Mouse (Mus musculus): ENCODE data around the gene Apbb2. TPM values are rescaled to one million over a fixed set of nuclear protein-coding genes. Genes with fewer than 3 reads are reported as not detected.

The Apbb2 gene
- polyA plus RNA-seq, 1 experiment from 2014 or later, result 48.9 TPM

GRCm38 (mm10) chr5:66627805-66628204 is 9.2 kb upstream of the Apbb2 start:
- Histone ChIP-seq H3K27me3 (replicated peaks; ENCODE audit: insufficient read depth, low read length) (no peaks in the 10 kb centered on the region), H3K9ac (replicated peaks; ENCODE audit: low read depth) (no peak overlapping the region), H3K4me3 (ENCODE audit: low read depth, low read length) (no peak overlapping the region), H3K4me1 (ENCODE audit: insufficient read depth, low read depth, low read length) (no peaks in the 10 kb centered on the region), H3K4me2 (replicated peaks; ENCODE audit: low read depth, low read length) (no peak overlapping the region), H3K9me3 (ENCODE audit: low read length) (no peaks in the 10 kb centered on the region), H3K27ac (ENCODE audit: low read length) (no peak overlapping the region), H3K36me3 (ENCODE audit: insufficient read depth, low read length) (no peaks in the 10 kb centered on the region)
- DNase-seq (ENCODE audit: low spot score) (no peak), ATAC-seq (no peak)
- 61% methylated on average over 7 of the region's 7 CpGs for WGBS
- TF ChIP-seq EP300 (IDR thresholded peaks at IDR 0.05) (no peak), CTCF (IDR thresholded peaks at IDR 0.05) (no peak)

- DNase-seq (ENCODE audit: low spot score) (peak; percentile 94), ATAC-seq (peak; percentile 73)
- Histone ChIP-seq H3K36me3 (ENCODE audit: insufficient read depth, low read length) (no peaks in the 10 kb centered on the region), H3K4me2 (replicated peaks; ENCODE audit: low read depth, low read length) (peak overlapping the region; percentile 57), H3K27me3 (replicated peaks; ENCODE audit: insufficient read depth, low read length) (no peaks in the 10 kb centered on the region), H3K9ac (replicated peaks; ENCODE audit: low read depth) (0 out of 2 replicates have a peak overlapping the region, but pooled peaks have one; percentile 13), H3K4me1 (ENCODE audit: insufficient read depth, low read depth, low read length) (peaks cover 11% of the 10 kb centered on the region; the same call in 1 of the 2 replicates), H3K4me3 (ENCODE audit: low read depth, low read length) (peak overlapping the region; percentile 37), H3K27ac (ENCODE audit: low read length) (peak overlapping the region; percentile 62), H3K9me3 (ENCODE audit: low read length) (no peaks in the 10 kb centered on the region)
- TF ChIP-seq EP300 (IDR thresholded peaks at IDR 0.05) (no peak), CTCF (IDR thresholded peaks at IDR 0.05) (peak; percentile 77)
- under 1% methylated on average over 41 of the region's 41 CpGs for WGBS
Measured at GRCm38 (mm10) chr5:66620191-66620625, 1.6 kb upstream of the Apbb2 start.

GRCm38 (mm10) chr5:66619675-66620074 is 1.1 kb upstream of the Apbb2 start:
- Histone ChIP-seq H3K27ac (ENCODE audit: low read length) (peak overlapping the region; percentile 62; the same call in 1 of the 2 replicates), H3K4me2 (replicated peaks; ENCODE audit: low read depth, low read length) (peak overlapping the region; percentile 57), H3K36me3 (ENCODE audit: insufficient read depth, low read length) (no peaks in the 10 kb centered on the region), H3K9me3 (ENCODE audit: low read length) (no peaks in the 10 kb centered on the region), H3K9ac (replicated peaks; ENCODE audit: low read depth) (no peak overlapping the region), H3K4me1 (ENCODE audit: insufficient read depth, low read depth, low read length) (peaks cover 16% of the 10 kb centered on the region; the same call in 1 of the 2 replicates), H3K27me3 (replicated peaks; ENCODE audit: insufficient read depth, low read length) (no peaks in the 10 kb centered on the region), H3K4me3 (ENCODE audit: low read depth, low read length) (peak overlapping the region; percentile 37)
- DNase-seq (ENCODE audit: low spot score), result no peak
- no peak for ATAC-seq
- no peak for TF ChIP-seq EP300 (IDR thresholded peaks at IDR 0.05)
- no peak for TF ChIP-seq CTCF (IDR thresholded peaks at IDR 0.05)
- 43% methylated on average over 8 of the region's 8 CpGs for WGBS

GRCm38 (mm10) chr5:66619195-66619594 is 611 bp upstream of the Apbb2 start:
- H3K36me3 ChIP-seq (ENCODE audit: insufficient read depth, low read length), result no peaks in the 10 kb centered on the region
- TF ChIP-seq CTCF (IDR thresholded peaks at IDR 0.05) (no peak), EP300 (IDR thresholded peaks at IDR 0.05) (no peak)
- peak overlapping the region; percentile 83 for H3K4me2 ChIP-seq (replicated peaks; ENCODE audit: low read depth, low read length)
- WGBS, result 39% methylated on average over 11 of the region's 11 CpGs
- DNase-seq (ENCODE audit: low spot score) (no peak), ATAC-seq (no peak)
- H3K4me1 ChIP-seq (ENCODE audit: insufficient read depth, low read depth, low read length), result peaks cover 21% of the 10 kb centered on the region; the same call in 1 of the 2 replicates
- no peaks in the 10 kb centered on the region for H3K27me3 ChIP-seq (replicated peaks; ENCODE audit: insufficient read depth, low read length)
- peak overlapping the region; percentile 93; the same call in 1 of the 2 replicates for H3K27ac ChIP-seq (ENCODE audit: low read length)
- no peaks in the 10 kb centered on the region for H3K9me3 ChIP-seq (ENCODE audit: low read length)
- no peak overlapping the region for H3K9ac ChIP-seq (replicated peaks; ENCODE audit: low read depth)
- no peak overlapping the region; the same call in 1 of the 2 replicates for H3K4me3 ChIP-seq (ENCODE audit: low read depth, low read length)

GRCm38 (mm10) chr5:66617921-66618460 is 593 bp downstream of the Apbb2 start:
- peak; percentile 37 for ATAC-seq
- Histone ChIP-seq H3K27ac (ENCODE audit: low read length) (peak overlapping the region; percentile 93), H3K4me2 (replicated peaks; ENCODE audit: low read depth, low read length) (peak overlapping the region; percentile 83), H3K27me3 (replicated peaks; ENCODE audit: insufficient read depth, low read length) (no peaks in the 10 kb centered on the region), H3K4me3 (ENCODE audit: low read depth, low read length) (peak overlapping the region; percentile 96), H3K9me3 (ENCODE audit: low read length) (no peaks in the 10 kb centered on the region), H3K36me3 (ENCODE audit: insufficient read depth, low read length) (no peaks in the 10 kb centered on the region), H3K4me1 (ENCODE audit: insufficient read depth, low read depth, low read length) (peaks cover 32% of the 10 kb centered on the region; the same call in 1 of the 2 replicates), H3K9ac (replicated peaks; ENCODE audit: low read depth) (peak overlapping the region; percentile 84)
- TF ChIP-seq CTCF (IDR thresholded peaks at IDR 0.05), result no peak
- TF ChIP-seq EP300 (IDR thresholded peaks at IDR 0.05), result no peak
- peak; percentile 40 for DNase-seq (ENCODE audit: low spot score)
- WGBS, result 3% methylated on average over 46 of the region's 54 CpGs

GRCm38 (mm10) chr5:66614940-66615339 is 3.6 kb downstream of the Apbb2 start:
- no peak overlapping the region for H3K4me3 ChIP-seq (ENCODE audit: low read depth, low read length)
- ATAC-seq, result no peak
- H3K27me3 ChIP-seq (replicated peaks; ENCODE audit: insufficient read depth, low read length), result no peaks in the 10 kb centered on the region
- H3K4me1 ChIP-seq (ENCODE audit: insufficient read depth, low read depth, low read length), result peaks cover 46% of the 10 kb centered on the region; the same call in 1 of the 2 replicates
- DNase-seq (ENCODE audit: low spot score), result peak; percentile 44
- H3K9me3 ChIP-seq (ENCODE audit: low read length), result no peaks in the 10 kb centered on the region
- no peak overlapping the region for H3K9ac ChIP-seq (replicated peaks; ENCODE audit: low read depth)
- no peak overlapping the region; the same call in 1 of the 2 replicates for H3K4me2 ChIP-seq (replicated peaks; ENCODE audit: low read depth, low read length)
- H3K36me3 ChIP-seq (ENCODE audit: insufficient read depth, low read length), result no peaks in the 10 kb centered on the region
- TF ChIP-seq CTCF (IDR thresholded peaks at IDR 0.05) (no peak; the same call in 1 of the 2 replicates), EP300 (IDR thresholded peaks at IDR 0.05) (no peak)
- 0 out of 2 replicates have a peak overlapping the region, but pooled peaks have one; percentile 29 for H3K27ac ChIP-seq (ENCODE audit: low read length)
- WGBS, result 45% methylated on average over 4 of the region's 4 CpGs

Measured in lung, postnatal 0 days (tissue).